Mouse (Mus musculus): ENCODE results near the gene Slc24a3.

Slc24a3 gene

GRCm38 (mm10) chr2:145631799-145632174, 464.2 kb downstream of the Slc24a3 start:
- DNase-seq (ENCODE audit: low spot score): no peak

GRCm38 (mm10) chr2:145633811-145634210, 466.3 kb downstream of the Slc24a3 start:
- no peak for DNase-seq (ENCODE audit: low spot score)

DNA sequence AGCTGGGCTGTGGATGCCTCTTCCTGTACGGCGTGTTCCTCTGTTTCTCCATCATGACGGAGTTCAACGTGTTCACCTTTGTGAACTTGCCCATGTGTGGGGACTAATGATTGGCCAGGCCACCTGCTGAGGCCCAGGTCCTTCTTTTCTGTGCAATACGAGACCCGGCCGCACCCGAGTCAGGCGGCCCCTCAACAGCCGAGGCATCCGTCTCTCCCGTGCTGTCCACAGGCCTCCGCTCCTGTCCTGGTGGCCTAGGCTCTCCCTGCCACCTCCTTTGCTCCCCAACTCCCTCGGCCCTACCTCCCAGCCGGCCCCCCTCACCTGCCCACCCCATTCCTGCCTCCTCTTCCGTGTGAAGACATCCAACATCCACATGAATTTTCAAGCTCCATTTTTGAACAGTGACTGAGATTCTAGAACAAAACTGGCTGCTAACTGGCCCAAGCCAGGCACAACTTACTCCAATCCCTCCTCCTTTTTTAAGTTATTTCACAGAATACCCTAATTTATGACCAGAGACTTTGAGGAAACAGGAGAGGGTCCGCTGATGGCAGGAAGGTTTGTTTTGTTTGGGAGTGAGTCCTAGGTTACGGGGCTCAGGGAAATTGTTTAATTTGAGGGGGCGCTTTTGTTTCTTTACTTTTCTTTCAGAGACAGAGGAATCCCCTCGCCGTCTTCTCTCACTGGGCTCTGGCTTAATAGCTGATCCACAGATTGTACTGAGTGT, 472.9 kb downstream of the Slc24a3 start:
- DNase-seq (ENCODE audit: low spot score): no peak

- no peak for DNase-seq (ENCODE audit: low spot score)
Observed at GRCm38 (mm10) chr2:145655373-145655960, 487.9 kb downstream of the Slc24a3 start.

DNA sequence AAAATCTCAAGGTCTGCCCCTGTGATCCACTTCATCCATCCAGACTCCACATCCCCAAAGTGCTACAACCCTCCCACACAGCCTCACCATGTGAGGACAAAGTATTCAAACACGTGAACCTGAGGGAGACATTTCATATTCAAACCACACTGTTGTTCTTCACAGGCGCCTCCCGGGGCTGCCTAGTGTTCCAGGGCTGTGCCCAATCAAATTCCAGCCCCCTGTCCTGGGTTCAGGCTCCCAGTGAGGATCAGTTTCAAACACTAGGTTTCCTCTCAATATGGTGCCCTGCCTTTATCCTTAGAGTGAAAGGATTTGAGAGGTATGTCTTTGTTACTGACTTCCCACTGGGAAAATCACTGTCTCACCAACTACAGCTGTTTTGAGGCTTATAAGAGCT, 488.6 kb downstream of the Slc24a3 start:
- no peak for DNase-seq (ENCODE audit: low spot score)

DNA sequence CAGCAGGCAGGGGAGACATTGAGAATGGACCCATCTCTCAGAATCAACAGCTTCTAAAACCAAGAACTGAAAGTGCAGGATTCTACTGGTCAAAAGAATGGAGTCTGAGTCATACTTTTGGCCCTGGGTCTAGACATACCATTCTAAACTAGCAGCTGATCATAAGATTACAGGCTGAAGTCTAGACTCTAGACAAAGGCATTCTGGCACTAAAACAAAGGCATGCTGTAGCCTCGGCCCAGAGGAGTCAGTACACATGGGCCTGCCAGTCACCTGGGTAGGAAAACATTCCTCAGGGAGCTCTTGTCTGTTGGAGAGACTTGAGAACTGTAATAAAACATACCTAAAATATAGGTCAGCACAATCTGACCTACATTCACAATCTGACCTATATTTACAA, 489.2 kb downstream of the Slc24a3 start:
- no peak for DNase-seq (ENCODE audit: low spot score)

- DNase-seq (ENCODE audit: low spot score): no peak
Observed at GRCm38 (mm10) chr2:145661242-145661641, 493.7 kb downstream of the Slc24a3 start.

GRCm38 (mm10) chr2:145663899-145664298, 496.3 kb downstream of the Slc24a3 start:
- DNase-seq (ENCODE audit: low spot score): no peak

DNA sequence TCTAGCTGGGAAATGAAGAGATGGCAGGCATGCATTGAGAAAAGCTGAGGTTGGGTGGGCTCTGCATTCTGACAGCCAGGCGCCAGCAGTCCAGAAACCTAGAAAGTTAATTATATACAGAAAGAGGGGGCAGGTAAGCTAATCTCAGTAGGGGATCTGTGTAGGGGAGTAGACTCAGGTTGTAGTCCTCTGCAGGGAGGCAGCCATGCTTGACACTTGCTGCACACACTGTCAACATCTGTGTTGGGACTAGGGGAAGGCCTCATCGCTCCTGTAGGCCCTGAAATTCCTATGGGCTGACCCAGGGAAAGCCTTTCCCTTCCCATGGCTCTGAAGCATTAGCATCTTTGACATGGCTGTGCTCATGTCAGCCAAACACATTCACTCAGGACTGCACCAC, 496.8 kb downstream of the Slc24a3 start:
- DNase-seq (ENCODE audit: low spot score): no peak

GRCm38 (mm10) chr2:145668135-145668534, 500.6 kb downstream of the Slc24a3 start:
- no peak for DNase-seq (ENCODE audit: low spot score)

GRCm38 (mm10) chr2:145670131-145670530, 502.6 kb downstream of the Slc24a3 start:
- no peak for DNase-seq (ENCODE audit: low spot score)

- no peak for DNase-seq (ENCODE audit: low spot score)
Observed at GRCm38 (mm10) chr2:145674496-145675141, 507.1 kb downstream of the Slc24a3 start.

DNA sequence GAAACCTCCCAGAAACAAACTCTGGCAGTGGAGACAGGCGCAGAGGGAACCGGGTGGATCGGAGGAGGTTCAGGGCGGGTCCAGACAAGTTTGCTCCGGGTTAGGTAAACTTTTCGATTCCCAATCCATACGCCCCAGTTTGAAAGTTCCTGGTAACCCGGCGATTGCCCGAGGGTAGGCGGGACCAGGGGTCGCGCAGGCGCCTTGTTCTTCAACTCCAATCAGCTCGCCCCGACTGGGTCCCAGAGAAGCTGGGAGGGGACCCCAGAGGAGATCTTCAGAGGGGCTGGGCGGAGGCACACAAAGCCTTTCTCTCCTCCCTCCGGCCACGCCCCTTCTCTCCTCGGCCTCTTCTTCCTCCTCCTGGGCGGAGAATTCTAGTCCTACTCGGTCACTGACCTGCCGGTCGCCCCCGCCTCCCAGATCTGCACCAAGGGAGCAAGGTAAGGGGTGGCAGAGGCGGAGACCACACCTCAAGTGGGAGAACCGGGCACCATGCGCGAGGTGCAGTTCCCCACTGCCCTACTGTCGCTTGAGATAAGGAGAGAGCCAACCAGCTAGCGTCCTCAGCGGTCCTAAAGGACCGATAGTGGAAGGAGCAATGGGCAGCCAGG, 507.7 kb downstream of the Slc24a3 start, which contains the start of gene Rin2:
Gene Rin2 (plus strand): TSS at position 74 of the 614 bp plus-strand sequence.
- DNase-seq (ENCODE audit: low spot score): no peak

DNA sequence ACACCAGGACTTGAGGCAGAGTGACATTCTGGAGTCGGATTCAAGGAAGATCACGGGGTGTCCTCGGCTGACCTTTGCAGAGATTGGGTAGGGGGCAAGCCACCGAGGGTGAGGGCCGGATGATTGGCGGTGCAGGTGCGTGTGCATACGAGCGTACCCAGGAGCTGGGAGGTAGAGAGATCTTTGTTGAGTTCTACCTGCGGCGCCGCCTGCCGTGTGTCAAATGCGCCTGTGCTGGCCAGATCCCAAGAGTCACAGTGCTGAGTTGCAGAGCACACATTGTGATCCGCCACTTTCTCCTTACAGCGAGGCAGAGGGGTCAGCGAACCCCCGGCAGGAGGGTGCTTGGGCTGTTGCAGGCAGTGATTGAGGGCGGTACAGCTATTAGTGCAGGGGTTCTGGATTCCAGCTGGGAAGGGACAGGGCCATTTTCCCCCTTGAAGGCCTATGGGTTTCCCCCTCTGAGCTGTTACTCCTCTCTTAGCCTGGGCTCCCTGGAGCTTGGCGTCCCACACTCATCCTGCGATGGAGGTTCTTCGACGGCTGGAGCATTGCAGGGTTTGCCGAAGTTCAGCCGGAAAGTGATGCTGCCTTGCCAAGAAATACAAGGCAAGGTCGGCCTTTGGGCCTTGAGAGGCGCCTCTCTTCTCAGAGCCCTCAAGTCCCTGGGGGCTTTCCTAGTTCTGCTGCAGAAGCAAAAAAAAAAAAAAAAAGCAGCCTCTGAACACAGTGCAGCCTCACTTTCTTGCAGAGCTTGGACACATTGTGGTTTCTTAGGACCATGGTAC, 508.4 kb downstream of the Slc24a3 start:
- DNase-seq (ENCODE audit: low spot score): no peak

- no peak for DNase-seq (ENCODE audit: low spot score)
Observed at GRCm38 (mm10) chr2:145676544-145676925, 509.0 kb downstream of the Slc24a3 start.

DNA sequence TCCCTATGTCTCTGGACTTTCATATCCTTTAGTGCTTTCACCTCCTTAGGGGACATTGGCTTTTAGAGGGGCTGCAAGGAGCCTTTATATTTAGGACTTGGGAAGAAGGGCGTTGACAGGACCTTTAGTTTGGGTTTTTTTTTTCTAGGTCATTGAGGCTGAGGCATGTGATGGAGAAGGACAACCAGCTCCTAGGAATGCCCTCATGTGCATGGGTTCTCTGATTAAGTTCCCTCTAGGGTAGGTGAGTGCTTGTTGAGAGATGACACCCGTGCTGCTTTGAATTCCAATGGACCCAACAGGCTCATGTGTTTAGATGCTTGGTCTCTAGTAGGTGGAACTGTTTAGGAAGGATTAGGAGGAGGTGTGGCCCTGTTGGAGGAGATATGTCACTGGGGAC, 509.4 kb downstream of the Slc24a3 start:
- DNase-seq (ENCODE audit: low spot score): no peak

DNA sequence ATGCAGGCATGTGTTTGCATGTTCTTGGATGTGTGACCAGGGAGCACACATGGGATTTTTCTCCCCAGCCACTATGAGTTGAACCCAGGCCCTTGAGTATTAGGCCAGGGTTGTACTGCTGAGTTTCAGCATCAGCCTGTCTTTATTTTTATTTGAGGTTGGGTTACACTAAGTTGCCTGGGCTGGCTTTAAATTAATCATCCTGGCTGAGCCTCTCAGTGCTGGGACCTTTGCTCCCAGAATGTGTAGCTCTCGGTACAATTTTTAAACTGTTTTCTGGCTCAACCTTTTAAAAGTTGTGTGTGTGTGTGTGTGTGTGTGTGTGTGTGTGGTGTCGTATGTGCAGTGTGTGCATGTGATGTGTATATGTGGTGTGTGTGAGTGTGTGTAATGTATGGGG, 512.6 kb downstream of the Slc24a3 start:
- no peak for DNase-seq (ENCODE audit: low spot score)

- DNase-seq (ENCODE audit: low spot score): no peak
Observed at GRCm38 (mm10) chr2:145680762-145681161, 513.2 kb downstream of the Slc24a3 start.

DNA sequence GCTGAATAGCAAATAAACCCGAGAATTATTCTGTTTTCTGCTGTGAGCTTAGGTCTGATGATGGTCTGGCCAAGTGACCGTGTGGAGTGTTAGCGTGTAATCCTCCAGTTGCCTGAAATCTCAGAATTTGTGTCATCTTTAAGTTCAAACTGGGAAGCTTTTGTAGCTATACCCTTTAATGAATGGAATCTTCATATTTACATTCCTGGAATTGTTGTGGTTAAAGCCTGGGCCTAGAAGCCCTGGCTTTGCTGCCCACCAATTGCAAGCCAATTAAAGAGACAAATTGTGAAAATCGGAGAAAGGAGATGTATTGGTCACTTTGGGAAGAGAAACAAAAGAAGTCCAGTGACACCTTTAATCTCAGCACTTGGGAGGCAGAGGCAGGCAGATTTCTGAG, 514.1 kb downstream of the Slc24a3 start:
- DNase-seq (ENCODE audit: low spot score): no peak

DNA sequence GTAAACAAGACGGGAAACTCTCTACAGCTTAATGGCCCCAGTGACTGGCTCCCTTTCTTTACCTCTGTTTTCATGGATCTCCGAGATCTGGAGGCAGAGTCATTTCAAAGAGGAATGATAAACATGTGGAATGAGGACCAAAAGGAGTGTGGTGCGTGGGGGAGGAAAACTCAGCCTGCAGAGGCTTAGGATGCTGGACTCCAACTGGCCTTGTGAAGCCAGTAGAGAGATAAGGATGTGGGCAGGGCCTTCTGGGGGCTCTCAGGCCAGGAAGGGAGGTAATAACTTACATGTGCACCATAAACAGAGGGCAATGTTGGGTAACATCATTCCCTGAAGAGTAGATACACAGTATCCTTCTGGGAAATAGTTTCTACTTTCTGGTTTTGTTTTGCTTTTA, 515.4 kb downstream of the Slc24a3 start:
- no peak for DNase-seq (ENCODE audit: low spot score)

DNA sequence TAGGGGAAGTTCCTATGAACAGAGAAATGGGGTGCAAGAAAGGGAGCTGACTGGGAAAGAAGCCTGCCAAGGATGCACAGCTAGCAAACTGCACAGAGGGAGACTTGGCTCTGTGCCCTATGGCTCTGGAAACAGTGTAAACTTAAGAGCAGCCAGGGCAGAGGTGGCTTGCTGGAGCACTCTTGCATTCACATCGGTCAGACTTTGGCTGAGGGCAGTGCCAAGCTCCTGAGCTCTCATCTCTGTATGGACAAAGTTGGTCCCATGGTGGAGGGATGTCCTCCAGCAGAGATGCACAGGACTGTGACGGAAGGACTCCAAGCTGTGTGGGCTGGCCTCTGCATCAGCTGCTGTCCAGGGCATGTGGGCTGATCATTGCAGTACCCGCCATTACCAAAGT, 516.0 kb downstream of the Slc24a3 start:
- DNase-seq (ENCODE audit: low spot score): no peak

- DNase-seq (ENCODE audit: low spot score): no peak
Observed at GRCm38 (mm10) chr2:145684151-145684550, 516.6 kb downstream of the Slc24a3 start.
